Mouse (Mus musculus) megakaryocyte-erythroid progenitor cell, adult 5-6 weeks (primary cell): ENCODE data around the gene Epha10. TPM values are rescaled to one million over a fixed set of nuclear protein-coding genes. Genes with fewer than 3 reads are reported as not detected.

Source experiments
- ATAC-seq: replicated peaks from 2 replicates; pipeline ENCODE4 v1.8.0; 2016; ENCODE audit warnings: mild to moderate bottlenecking, inconsistent platforms; ENCODE audit not compliant: severe bottlenecking, poor library complexity, low FRiP score, low TSS enrichment
- total RNA-seq, 2 experiments: library from RNA; stranded (forward) in 1 of 2; stranded (reverse) in 1 of 2; fragments of 200-1000, 215-1000 nt in 1 of 2; fragments of >200 nt in 1 of 2; fragmentation: Nextera tagmentation in 1 of 2; gene quantifications; 2 replicates each; pipeline ENCODE4 v1.2.3; 2014 to 2017

Epha10 gene
- total RNA-seq, 2 experiments from 2014 or later, result not detected

- no peak for ATAC-seq
Observed at GRCm38 (mm10) chr4:124959062-124959461, 78.4 kb downstream of the Epha10 start.

GRCm38 (mm10) chr4:124960940-124961339 lies 80.2 kb downstream of the Epha10 start:
- no peak for ATAC-seq

- ATAC-seq, result no peak
Observed at GRCm38 (mm10) chr4:124962576-124962975, 81.9 kb downstream of the Epha10 start.

- no peak for ATAC-seq
Observed at GRCm38 (mm10) chr4:124964912-124965599, 84.4 kb downstream of the Epha10 start.

Other genes starting within 250 kb of the Epha10 start
- not detected in 2 replicates for gene Pou3f1, start 224.1 kb upstream of the Epha10 start, total RNA-seq (2014; fragmentation: Nextera tagmentation)
- gene Pou3f1, start 224.1 kb upstream of the Epha10 start, total RNA-seq (2017), result 0.23 TPM in 1 of 2 replicates, not detected in the other
- gene Utp11, start 187.3 kb upstream of the Epha10 start, total RNA-seq (2014; fragmentation: Nextera tagmentation), result 54.9 and 55.0 TPM in 2 replicates
- 101 and 103 TPM in 2 replicates for gene Utp11, start 187.3 kb upstream of the Epha10 start, total RNA-seq (2017)
- 3.3 and 5.3 TPM in 2 replicates for gene Fhl3, start 180.2 kb upstream of the Epha10 start, total RNA-seq (2014; fragmentation: Nextera tagmentation)
- 0.42 and 4.1 TPM in 2 replicates for gene Fhl3, start 180.2 kb upstream of the Epha10 start, total RNA-seq (2017)
- gene Sf3a3, start 166.1 kb upstream of the Epha10 start, total RNA-seq (2014; fragmentation: Nextera tagmentation), result 99.2 and 101 TPM in 2 replicates
- gene Sf3a3, start 166.1 kb upstream of the Epha10 start, total RNA-seq (2017), result 208 and 222 TPM in 2 replicates
- 77.5 and 89.7 TPM in 2 replicates for gene Inpp5b, start 139.0 kb upstream of the Epha10 start, total RNA-seq (2014; fragmentation: Nextera tagmentation)
- gene Inpp5b, start 139.0 kb upstream of the Epha10 start, total RNA-seq (2017), result 43.6 and 56.5 TPM in 2 replicates
- gene Mtf1, start 78.8 kb upstream of the Epha10 start, total RNA-seq (2014; fragmentation: Nextera tagmentation), result 38.3 and 50.7 TPM in 2 replicates
- gene Mtf1, start 78.8 kb upstream of the Epha10 start, total RNA-seq (2017), result 35.2 and 44.4 TPM in 2 replicates
- 32.1 and 62.2 TPM in 2 replicates for gene Yrdc, start 30.2 kb upstream of the Epha10 start, total RNA-seq (2014; fragmentation: Nextera tagmentation)
- gene Yrdc, start 30.2 kb upstream of the Epha10 start, total RNA-seq (2017), result 15.5 and 30.5 TPM in 2 replicates
- 11.8 and 14.4 TPM in 2 replicates for gene 1110065P20Rik, start 29.7 kb upstream of the Epha10 start, total RNA-seq (2014; fragmentation: Nextera tagmentation)
- 1.5 and 4.2 TPM in 2 replicates for gene 1110065P20Rik, start 29.7 kb upstream of the Epha10 start, total RNA-seq (2017)
- gene Maneal, start 18.7 kb upstream of the Epha10 start, total RNA-seq (2014; fragmentation: Nextera tagmentation), result not detected in 2 replicates
- 0.19 TPM in 1 of 2 replicates, not detected in the other for gene Maneal, start 18.7 kb upstream of the Epha10 start, total RNA-seq (2017)
- gene 9930104L06Rik, start 56.1 kb downstream of the Epha10 start, total RNA-seq (2014; fragmentation: Nextera tagmentation), result 15.7 and 24.8 TPM in 2 replicates
- gene 9930104L06Rik, start 56.1 kb downstream of the Epha10 start, total RNA-seq (2017), result 10.1 and 19.5 TPM in 2 replicates
- 84.8 and 93.5 TPM in 2 replicates for gene Cdca8, start 58.4 kb downstream of the Epha10 start, total RNA-seq (2014; fragmentation: Nextera tagmentation)
- gene Cdca8, start 58.4 kb downstream of the Epha10 start, total RNA-seq (2017), result 121 and 127 TPM in 2 replicates
- gene Rspo1, start 105.5 kb downstream of the Epha10 start, total RNA-seq (2014; fragmentation: Nextera tagmentation), result not detected in 2 replicates
- gene Rspo1, start 105.5 kb downstream of the Epha10 start, total RNA-seq (2017), result not detected in 2 replicates
- gene Gnl2, start 135.7 kb downstream of the Epha10 start, total RNA-seq (2014; fragmentation: Nextera tagmentation), result 98.8 and 99.5 TPM in 2 replicates
- 228 and 279 TPM in 2 replicates for gene Gnl2, start 135.7 kb downstream of the Epha10 start, total RNA-seq (2017)
- gene Dnali1, start 184.8 kb downstream of the Epha10 start, total RNA-seq (2014; fragmentation: Nextera tagmentation), result not detected in 2 replicates
- gene Dnali1, start 184.8 kb downstream of the Epha10 start, total RNA-seq (2017), result not detected in 2 replicates
- gene Snip1, start 185.8 kb downstream of the Epha10 start, total RNA-seq (2014; fragmentation: Nextera tagmentation), result 25.4 and 26.1 TPM in 2 replicates
- gene Snip1, start 185.8 kb downstream of the Epha10 start, total RNA-seq (2017), result 32.2 and 33.6 TPM in 2 replicates
- gene Meaf6, start 204.2 kb downstream of the Epha10 start, total RNA-seq (2014; fragmentation: Nextera tagmentation), result 31.2 and 52.8 TPM in 2 replicates
- gene Meaf6, start 204.2 kb downstream of the Epha10 start, total RNA-seq (2017), result 34.5 and 49.7 TPM in 2 replicates
- 3.8 and 4.7 TPM in 2 replicates for gene Zc3h12a, start 246.9 kb downstream of the Epha10 start, total RNA-seq (2014; fragmentation: Nextera tagmentation)
- gene Zc3h12a, start 246.9 kb downstream of the Epha10 start, total RNA-seq (2017), result 2.7 and 5.6 TPM in 2 replicates